Mouse (Mus musculus) kidney, adult 10 weeks (tissue): ENCODE results near the gene Mov10. TPM values are rescaled to one million over a fixed set of nuclear protein-coding genes. Genes with fewer than 3 reads are reported as not detected.

Source experiments
- polyA plus RNA-seq: library from polyadenylated mRNA; stranded (reverse); fragments of 350-450 nt; fragmentation: Illumina TruSeq; extraction: RNeasy Lipid Tissue Mini Kit (QIAGEN cat#74804); gene quantifications from one replicate; pipeline ENCODE4 v1.2.3, GENCODE M21; 2014; ENCODE audit warnings: low read depth, low replicate concordance

Gene Mov10
- 0.73 TPM for polyA plus RNA-seq

GRCm38 (mm10) chr3:104817991-104818748, at the start of gene Mov10:
Mov10 (minus strand) TSS chr3:104818563.

GRCm38 (mm10) chr3:104863786-104864650, 45.7 kb upstream of the Mov10 start, which contains the start of the genes St7l and Capza1:
St7l (plus strand) TSS chr3:104864005.
Capza1 (minus strand) TSS chr3:104864505.

GRCm38 (mm10) chr3:104788075-104788474, 30.3 kb downstream of the Mov10 start, which contains the start of gene Rhoc:
Rhoc (plus strand) TSS chr3:104788375.

GRCm38 (mm10) chr3:104781471-104781903, 36.9 kb downstream of the Mov10 start, which contains the start of gene Fam19a3:
Fam19a3 (minus strand) TSS chr3:104781840.

GRCm38 (mm10) chr3:104780561-104781420, 37.6 kb downstream of the Mov10 start, which contains the start of gene Ppm1j:
Ppm1j (plus strand) TSS chr3:104781056.

Other genes starting within 250 kb of the Mov10 start
- gene Slc16a1, start 179.9 kb downstream of the Mov10 start, polyA plus RNA-seq: 64.2 TPM
- gene Ppm1j, start 37.5 kb downstream of the Mov10 start, polyA plus RNA-seq: not detected
- gene Fam19a3, start 36.7 kb downstream of the Mov10 start, polyA plus RNA-seq: not detected
- 12.4 TPM for gene Rhoc, start 30.2 kb downstream of the Mov10 start, polyA plus RNA-seq
- 97.5 TPM for gene St7l, start 45.4 kb upstream of the Mov10 start, polyA plus RNA-seq
- gene Capza1, start 45.9 kb upstream of the Mov10 start, polyA plus RNA-seq: 122 TPM
- 0.32 TPM for gene Wnt2b, start 143.4 kb upstream of the Mov10 start, polyA plus RNA-seq
- gene Cttnbp2nl, start 234.6 kb upstream of the Mov10 start, polyA plus RNA-seq: 22.6 TPM
- not detected for gene 4930564D02Rik, start 248.3 kb upstream of the Mov10 start, polyA plus RNA-seq